Mouse (Mus musculus): ENCODE results near the gene Jrkl. TPM values are rescaled to one million over a fixed set of nuclear protein-coding genes. Genes with fewer than 3 reads are reported as not detected.

Jrkl gene
- polyA plus RNA-seq (2017; shearing (Covaris generic)): 6.1 TPM

GRCm38 (mm10) chr9:13245481-13245880 is at the start of gene Jrkl:
Gene Jrkl, minus strand, starts transcription at chr9:13245829.

DNA sequence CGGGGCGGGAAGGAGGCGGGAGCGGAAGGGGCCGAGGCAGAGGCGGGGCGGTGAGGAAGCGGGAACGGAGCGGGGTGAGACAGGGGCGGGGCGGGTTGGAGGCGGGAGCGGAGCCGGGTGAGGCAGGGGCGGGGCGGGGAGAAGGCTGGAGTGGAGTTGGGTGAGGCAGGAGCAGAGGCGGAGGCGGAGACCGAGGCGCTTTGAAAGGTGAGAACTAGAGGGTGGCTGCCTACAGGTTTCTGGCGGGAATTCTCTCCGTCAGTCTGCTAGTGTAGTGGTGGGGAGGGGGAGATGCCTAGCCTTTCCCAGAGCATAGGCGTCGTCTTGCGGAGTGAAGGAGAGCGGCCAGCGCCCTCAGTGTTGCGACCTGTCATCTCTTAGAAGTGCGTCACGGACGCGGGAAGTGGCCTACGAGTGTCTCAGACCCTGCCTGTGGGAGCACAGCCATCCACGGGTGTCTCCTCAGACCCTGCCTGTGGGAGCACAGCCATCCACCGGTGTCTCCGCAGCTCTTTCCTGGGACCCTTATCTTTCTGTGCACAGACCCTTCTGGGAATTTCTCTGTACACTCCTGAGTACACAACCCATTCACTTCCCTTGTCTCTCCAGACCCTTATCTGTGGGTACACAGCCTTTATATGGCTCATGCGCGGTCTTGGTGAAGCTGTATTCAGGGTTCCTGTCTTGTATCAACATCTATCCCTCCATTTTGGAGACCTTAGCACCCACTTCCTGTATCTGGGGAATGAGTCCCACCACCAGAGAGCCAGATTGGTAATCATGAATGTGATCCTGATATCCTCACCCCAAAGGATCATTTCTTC is 1.4 kb upstream of the Jrkl start, which contains the start of gene Ccdc82:
Gene Ccdc82 (plus strand): TSS at position 141 of the 824 bp plus-strand sequence.

Other genes starting within 250 kb of the Jrkl start
- gene Ccdc82, start 1.1 kb upstream of the Jrkl start, polyA plus RNA-seq (2017; shearing (Covaris generic)): 52.3 TPM
- 14.3 TPM for gene Maml2, start 52.1 kb upstream of the Jrkl start, polyA plus RNA-seq (2017; shearing (Covaris generic))
- not detected for gene Gm17571, start 200.9 kb upstream of the Jrkl start, polyA plus RNA-seq (2017; shearing (Covaris generic))